Mouse (Mus musculus): ENCODE measurements around the gene Prkaa1. TPM values are rescaled to one million over a fixed set of nuclear protein-coding genes. Genes with fewer than 3 reads are reported as not detected.
"Not testable (repeated sequence)": the region's sequence is repeated elsewhere in the genome, so short reads cannot be mapped to it uniquely, and the experiment has no call there.

Prkaa1 gene
- polyA plus RNA-seq, 1 experiment from 2014 or later: 23.7 TPM

DNA sequence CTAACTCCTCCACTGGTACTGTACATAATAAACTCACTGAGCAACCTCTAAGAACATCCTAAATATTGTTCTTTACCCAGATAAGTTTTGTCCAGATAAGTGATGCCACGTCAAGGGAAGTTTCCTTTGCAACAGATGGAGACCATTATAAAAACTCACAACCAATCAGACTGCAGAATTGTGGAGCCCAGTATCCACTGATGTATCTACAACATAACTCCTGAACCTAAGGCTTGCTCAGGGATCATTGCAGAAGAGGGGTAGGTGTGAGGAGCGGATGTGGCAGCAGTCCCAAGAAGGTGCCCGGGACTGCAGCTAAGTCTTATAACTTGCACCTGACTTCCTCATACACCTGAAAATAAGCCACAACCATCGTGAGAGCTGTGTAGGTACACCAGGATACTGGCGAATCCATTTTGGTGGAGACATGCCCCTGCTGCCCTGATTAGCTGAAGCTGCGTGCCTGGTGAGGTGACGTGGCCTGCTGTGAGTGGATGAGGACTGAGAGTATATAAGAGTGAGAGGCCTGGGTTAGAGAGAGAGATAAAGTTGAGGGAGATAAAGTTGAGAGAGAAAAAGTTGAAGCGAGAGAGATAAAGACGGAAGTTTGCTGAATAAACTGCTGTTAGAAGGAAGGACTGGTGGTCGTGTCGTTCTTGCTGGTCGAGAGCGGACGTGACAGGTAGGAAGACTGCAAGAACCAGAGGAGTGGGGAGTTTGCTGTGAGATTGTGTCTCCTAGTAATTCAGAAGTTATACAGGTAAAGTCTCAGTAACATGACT, 12.6 kb upstream of the Prkaa1 start:
- not testable (repeated sequence) for H3K9me3 ChIP-seq (replicated peaks); ATAC-seq (ENCODE audit: insufficient number of reproducible peaks, low FRiP score); H3K4me1 ChIP-seq (replicated peaks); H3K36me3 ChIP-seq; H3K4me2 ChIP-seq; H3K9ac ChIP-seq; H3K4me3 ChIP-seq; H3K27ac ChIP-seq (ENCODE audit: poor library complexity, severe bottlenecking); H3K27me3 ChIP-seq (replicated peaks)
- 52% methylated on average over 14 of the region's 14 CpGs for WGBS

GRCm38 (mm10) chr15:5133301-5133700, 10.4 kb upstream of the Prkaa1 start:
- ATAC-seq (ENCODE audit: insufficient number of reproducible peaks, low FRiP score): no peak
- Histone ChIP-seq H3K4me2 (no peak overlapping the region), H3K9me3 (replicated peaks) (no peaks in the 10 kb centered on the region), H3K4me1 (replicated peaks) (peaks cover 8% of the 10 kb centered on the region), H3K36me3 (no peaks in the 10 kb centered on the region), H3K27ac (ENCODE audit: poor library complexity, severe bottlenecking) (no peak overlapping the region), H3K4me3 (no peak overlapping the region), H3K27me3 (replicated peaks) (no peaks in the 10 kb centered on the region), H3K9ac (no peak overlapping the region)
- 74% methylated on average over 3 of the region's 3 CpGs for WGBS

DNA sequence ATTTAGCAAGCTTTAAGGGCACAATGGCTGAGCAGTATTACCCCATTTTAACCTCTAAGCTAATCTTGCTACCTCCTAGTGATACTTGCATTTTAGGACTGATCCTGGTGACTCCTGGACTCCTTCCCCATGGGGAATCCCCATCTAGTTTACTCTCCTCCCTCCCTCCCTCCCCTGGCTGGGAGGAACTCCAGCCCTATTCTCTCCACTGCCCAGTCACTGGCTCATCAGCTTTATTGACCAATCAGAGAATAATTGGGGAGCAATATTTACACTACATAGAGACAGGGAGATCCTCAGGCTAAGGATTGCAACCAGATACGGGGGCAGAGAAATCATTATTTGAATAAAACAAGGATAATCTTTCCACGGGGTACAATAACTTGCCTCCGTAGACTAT, 9.5 kb upstream of the Prkaa1 start:
- Histone ChIP-seq H3K36me3 (no peaks in the 10 kb centered on the region), H3K9ac (no peak overlapping the region), H3K27me3 (replicated peaks) (no peaks in the 10 kb centered on the region), H3K9me3 (replicated peaks) (no peaks in the 10 kb centered on the region), H3K4me1 (replicated peaks) (peaks cover 10% of the 10 kb centered on the region), H3K4me3 (no peak overlapping the region), H3K4me2 (no peak overlapping the region), H3K27ac (ENCODE audit: poor library complexity, severe bottlenecking) (no peak overlapping the region)
- 88% methylated on average over 3 of the region's 3 CpGs for WGBS
- no peak for ATAC-seq (ENCODE audit: insufficient number of reproducible peaks, low FRiP score)

DNA sequence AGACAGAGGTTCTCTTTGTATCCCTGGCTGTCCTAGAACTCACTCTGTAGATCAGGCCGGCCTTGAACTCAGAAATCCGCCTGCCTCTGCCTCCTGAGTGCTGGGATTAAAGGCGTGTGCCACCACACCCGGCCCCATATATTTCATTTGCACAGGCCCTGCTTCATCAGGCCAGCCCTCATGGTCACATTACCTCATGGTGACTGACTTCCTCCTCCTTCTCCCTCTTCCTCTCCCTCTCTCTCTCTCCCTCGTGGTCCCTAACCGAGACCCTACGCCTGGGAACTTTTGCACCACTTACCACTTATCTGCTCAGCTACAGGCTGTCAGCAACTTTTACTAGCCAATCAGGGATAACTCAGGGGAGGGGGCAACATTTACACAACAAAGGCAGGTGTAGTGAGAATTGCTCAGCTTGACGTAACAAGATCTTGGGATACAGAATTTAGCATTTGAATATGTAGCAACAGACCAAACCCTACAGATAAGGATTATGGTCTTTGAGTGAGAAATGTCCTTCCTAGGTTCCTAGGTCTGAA, 8.6 kb upstream of the Prkaa1 start:
- no peak for ATAC-seq (ENCODE audit: insufficient number of reproducible peaks, low FRiP score)

DNA sequence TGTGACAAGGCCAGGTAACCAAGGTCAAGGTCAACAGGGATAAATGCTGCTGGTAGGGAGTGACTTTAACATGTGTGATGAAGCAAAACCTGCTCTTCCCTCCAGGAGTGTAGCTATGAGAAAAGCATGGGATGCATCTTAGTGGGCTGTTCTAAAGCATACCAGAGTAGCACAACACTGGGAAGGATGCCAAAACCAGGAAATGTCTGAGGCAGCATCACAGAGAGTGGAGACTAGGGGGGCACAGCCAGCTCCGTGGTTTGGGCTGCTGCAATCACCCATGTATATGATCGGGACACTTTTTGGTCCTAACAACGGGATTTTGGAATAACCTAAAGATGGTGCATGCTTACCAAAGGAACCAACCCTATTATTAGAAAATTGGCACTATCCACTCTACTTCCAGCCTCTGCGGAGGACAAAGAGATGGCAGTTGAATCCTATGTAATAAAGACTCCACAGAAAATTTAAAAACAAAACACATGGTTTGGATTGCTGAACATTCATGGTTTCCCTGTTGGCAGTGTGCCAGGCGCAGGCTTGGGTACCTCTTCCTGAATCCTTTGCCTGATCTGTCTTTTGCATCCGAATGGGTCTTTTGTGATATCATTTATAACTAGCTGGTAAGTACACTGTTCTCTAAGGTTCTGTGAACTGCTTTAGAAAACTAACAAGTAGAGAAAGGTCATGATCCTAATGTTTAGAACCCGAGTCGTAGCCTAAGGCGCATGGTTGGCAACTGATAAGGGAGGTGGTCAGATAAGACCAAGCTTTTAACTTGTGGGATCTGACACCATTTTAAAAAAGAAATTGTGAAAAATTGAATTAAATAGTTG, 5.4 kb upstream of the Prkaa1 start:
- WGBS: 51% methylated on average over 9 of the region's 9 CpGs

More for the DNA sequence above, 8.6 kb upstream of the Prkaa1 start:
- H3K4me2 ChIP-seq: no peak overlapping the region
- H3K27ac ChIP-seq (ENCODE audit: poor library complexity, severe bottlenecking): no peak overlapping the region
- no peaks in the 10 kb centered on the region for H3K9me3 ChIP-seq (replicated peaks)
- no peak overlapping the region for H3K4me3 ChIP-seq
- WGBS: 57% methylated on average over 8 of the region's 8 CpGs
- H3K9ac ChIP-seq: no peak overlapping the region
- no peaks in the 10 kb centered on the region for H3K36me3 ChIP-seq
- peaks cover 10% of the 10 kb centered on the region for H3K4me1 ChIP-seq (replicated peaks)
- no peaks in the 10 kb centered on the region for H3K27me3 ChIP-seq (replicated peaks)

DNA sequence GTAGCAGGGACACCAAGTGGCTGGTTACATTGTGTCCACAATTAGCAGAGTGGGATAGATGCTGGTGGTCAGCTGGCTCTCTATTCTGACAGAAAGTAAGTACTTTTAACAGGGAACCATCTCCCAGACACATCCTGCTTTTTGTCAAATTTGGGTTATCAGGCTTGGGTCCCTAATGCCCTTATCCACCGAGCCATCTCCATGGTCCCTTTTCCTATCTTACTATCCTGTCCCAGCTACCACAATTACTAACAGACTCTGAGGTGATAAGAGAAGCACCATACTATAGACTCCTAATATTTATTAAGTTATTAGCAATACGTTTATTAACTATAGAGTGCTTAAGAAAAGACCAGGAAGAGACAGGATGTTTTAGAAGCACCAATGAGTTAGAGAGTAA, 4.3 kb upstream of the Prkaa1 start:
- Histone ChIP-seq H3K4me1 (replicated peaks) (peaks cover 7% of the 10 kb centered on the region), H3K27ac (ENCODE audit: poor library complexity, severe bottlenecking) (no peak overlapping the region), H3K4me3 (no peak overlapping the region), H3K27me3 (replicated peaks) (no peaks in the 10 kb centered on the region), H3K9me3 (replicated peaks) (no peaks in the 10 kb centered on the region), H3K9ac (no peak overlapping the region), H3K36me3 (no peaks in the 10 kb centered on the region), H3K4me2 (no peak overlapping the region)
- ATAC-seq (ENCODE audit: insufficient number of reproducible peaks, low FRiP score): no peak
- 61% methylated on average over 2 of the region's 2 CpGs for WGBS

More for the DNA sequence above, 5.4 kb upstream of the Prkaa1 start:
- H3K9me3 ChIP-seq (replicated peaks): no peaks in the 10 kb centered on the region
- H3K9ac ChIP-seq: no peak overlapping the region
- H3K4me2 ChIP-seq: no peak overlapping the region
- H3K27ac ChIP-seq (ENCODE audit: poor library complexity, severe bottlenecking): no peak overlapping the region
- H3K36me3 ChIP-seq: no peaks in the 10 kb centered on the region
- H3K4me3 ChIP-seq: no peak overlapping the region
- H3K4me1 ChIP-seq (replicated peaks): peaks cover 7% of the 10 kb centered on the region
- no peak for ATAC-seq (ENCODE audit: insufficient number of reproducible peaks, low FRiP score)
- no peaks in the 10 kb centered on the region for H3K27me3 ChIP-seq (replicated peaks)

- Histone ChIP-seq H3K9me3 (replicated peaks) (no peaks in the 10 kb centered on the region), H3K27ac (ENCODE audit: poor library complexity, severe bottlenecking) (no peak overlapping the region), H3K4me3 (no peak overlapping the region), H3K4me1 (replicated peaks) (peaks cover 8% of the 10 kb centered on the region), H3K27me3 (replicated peaks) (no peaks in the 10 kb centered on the region), H3K4me2 (no peak overlapping the region), H3K9ac (no peak overlapping the region), H3K36me3 (no peaks in the 10 kb centered on the region)
- 0 out of 2 replicates have a peak, but pooled peaks have one; percentile 35 for ATAC-seq (ENCODE audit: insufficient number of reproducible peaks, low FRiP score)
- WGBS: 65% methylated on average over 7 of the region's 7 CpGs
Measured at GRCm38 (mm10) chr15:5139863-5140262, 3.8 kb upstream of the Prkaa1 start.

GRCm38 (mm10) chr15:5140357-5140756, 3.3 kb upstream of the Prkaa1 start:
- peaks cover 13% of the 10 kb centered on the region for H3K4me1 ChIP-seq (replicated peaks)
- H3K27me3 ChIP-seq (replicated peaks): no peaks in the 10 kb centered on the region
- H3K36me3 ChIP-seq: no peaks in the 10 kb centered on the region
- no peaks in the 10 kb centered on the region for H3K9me3 ChIP-seq (replicated peaks)
- ATAC-seq (ENCODE audit: insufficient number of reproducible peaks, low FRiP score): no peak
- no peak overlapping the region for H3K4me2 ChIP-seq
- no peak overlapping the region for H3K4me3 ChIP-seq
- H3K9ac ChIP-seq: no peak overlapping the region
- H3K27ac ChIP-seq (ENCODE audit: poor library complexity, severe bottlenecking): no peak overlapping the region

DNA sequence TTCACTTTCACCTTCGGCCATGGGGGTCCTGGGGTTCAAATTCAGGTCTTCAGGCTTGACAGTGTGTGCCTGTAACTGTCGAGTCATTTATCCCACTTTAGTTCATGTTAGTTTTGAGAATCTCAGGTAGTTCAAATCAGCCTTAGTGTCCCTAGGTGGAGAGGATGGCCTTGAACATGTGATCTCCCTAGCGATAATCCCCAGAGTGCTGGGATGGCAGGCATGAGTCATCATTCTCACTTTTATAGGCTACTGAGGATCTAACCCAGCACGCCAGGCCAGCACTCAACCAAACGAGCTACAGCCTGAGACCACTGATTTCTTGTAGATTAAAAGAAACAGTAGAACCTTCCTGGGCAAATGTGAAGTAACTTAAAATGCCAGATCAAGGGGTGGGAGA, 1.6 kb upstream of the Prkaa1 start:
- no peak overlapping the region for H3K4me2 ChIP-seq
- no peak overlapping the region for H3K4me3 ChIP-seq
- H3K27me3 ChIP-seq (replicated peaks): no peaks in the 10 kb centered on the region
- H3K4me1 ChIP-seq (replicated peaks): peaks cover 16% of the 10 kb centered on the region
- H3K27ac ChIP-seq (ENCODE audit: poor library complexity, severe bottlenecking): no peak overlapping the region
- 57% methylated on average over 5 of the region's 5 CpGs for WGBS
- H3K9me3 ChIP-seq (replicated peaks): no peaks in the 10 kb centered on the region
- H3K36me3 ChIP-seq: 0 out of 2 replicates have a peak, but pooled peaks cover 3% of the 10 kb centered on the region
- no peak for ATAC-seq (ENCODE audit: insufficient number of reproducible peaks, low FRiP score)
- no peak overlapping the region for H3K9ac ChIP-seq

DNA sequence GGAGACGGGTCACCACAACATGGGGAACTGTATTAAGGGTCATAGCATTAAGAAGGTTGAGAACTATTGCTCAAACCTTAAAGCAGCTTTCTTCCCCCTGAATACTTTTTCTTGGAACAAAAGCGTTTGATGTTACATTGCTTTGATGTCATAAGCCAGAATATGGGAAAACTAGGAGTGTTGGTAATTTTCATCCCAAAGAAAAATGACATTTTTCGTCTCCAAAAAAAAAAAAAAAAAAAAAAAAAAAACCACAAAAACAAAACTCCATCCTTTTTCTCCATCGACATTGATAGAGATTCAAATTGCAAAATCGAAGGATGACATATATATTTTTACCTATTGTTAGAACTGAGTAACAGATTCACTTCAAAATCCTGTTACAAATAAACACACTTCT, 947 bp upstream of the Prkaa1 start:
- Histone ChIP-seq H3K36me3 (0 out of 2 replicates have a peak, but pooled peaks cover 3% of the 10 kb centered on the region), H3K9me3 (replicated peaks) (no peaks in the 10 kb centered on the region), H3K4me3 (no peak overlapping the region), H3K27me3 (replicated peaks) (no peaks in the 10 kb centered on the region), H3K4me1 (replicated peaks) (peaks cover 16% of the 10 kb centered on the region), H3K9ac (no peak overlapping the region), H3K4me2 (no peak overlapping the region), H3K27ac (ENCODE audit: poor library complexity, severe bottlenecking) (no peak overlapping the region)
- ATAC-seq (ENCODE audit: insufficient number of reproducible peaks, low FRiP score): no peak
- 67% methylated on average over 5 of the region's 5 CpGs for WGBS

Data from heart, embryonic 12.5 days (tissue).